Mouse (Mus musculus): ENCODE results near the gene Slc19a1. TPM values are rescaled to one million over a fixed set of nuclear protein-coding genes. Genes with fewer than 3 reads are reported as not detected.
A peak's percentile ranks its signal among the peaks of the same experiment; 100 is the strongest.

Gene Slc19a1
- polyA plus RNA-seq, 1 experiment from 2014 or later, result 30.0 TPM

- no peak overlapping the region for H3K4me2 ChIP-seq (replicated peaks)
- H3K27ac ChIP-seq, result no peak overlapping the region
- WGBS, result 64% methylated on average over 9 of the region's 9 CpGs
- no peaks in the 10 kb centered on the region for H3K27me3 ChIP-seq
- no peaks in the 10 kb centered on the region for H3K36me3 ChIP-seq
- no peaks in the 10 kb centered on the region for H3K9me3 ChIP-seq
- no peaks in the 10 kb centered on the region for H3K4me1 ChIP-seq
- no peak for ATAC-seq (ENCODE audit: low FRiP score, low read depth)
- no peak overlapping the region for H3K4me3 ChIP-seq
- no peak overlapping the region for H3K9ac ChIP-seq
Observed at GRCm38 (mm10) chr10:77017662-77018061, 14.4 kb upstream of the Slc19a1 start.

- H3K27ac ChIP-seq, result no peak overlapping the region
- H3K27me3 ChIP-seq, result no peaks in the 10 kb centered on the region
- H3K4me2 ChIP-seq (replicated peaks), result peak overlapping the region; percentile 50
- no peaks in the 10 kb centered on the region for H3K36me3 ChIP-seq
- 0 out of 2 replicates have a peak overlapping the region, but pooled peaks have one; percentile 15 for H3K4me3 ChIP-seq
- H3K9ac ChIP-seq, result 0 out of 2 replicates have a peak overlapping the region, but pooled peaks have one; percentile 39
- H3K9me3 ChIP-seq, result no peaks in the 10 kb centered on the region
- WGBS, result 33% methylated on average over 17 of the region's 17 CpGs
- no peaks in the 10 kb centered on the region for H3K4me1 ChIP-seq
- peak; percentile 66 for ATAC-seq (ENCODE audit: low FRiP score, low read depth)
Observed at GRCm38 (mm10) chr10:77021399-77022052, 10.5 kb upstream of the Slc19a1 start.

- H3K4me3 ChIP-seq, result no peak overlapping the region
- WGBS, result 80% methylated on average over 13 of the region's 13 CpGs
- H3K9ac ChIP-seq, result no peak overlapping the region
- ATAC-seq (ENCODE audit: low FRiP score, low read depth), result no peak
- H3K4me1 ChIP-seq, result no peaks in the 10 kb centered on the region
- H3K27me3 ChIP-seq, result no peaks in the 10 kb centered on the region
- no peak overlapping the region for H3K4me2 ChIP-seq (replicated peaks)
- no peaks in the 10 kb centered on the region for H3K36me3 ChIP-seq
- no peak overlapping the region for H3K27ac ChIP-seq
- H3K9me3 ChIP-seq, result no peaks in the 10 kb centered on the region
Observed at GRCm38 (mm10) chr10:77022301-77023130, 9.5 kb upstream of the Slc19a1 start.

GRCm38 (mm10) chr10:77024231-77024630 is 7.8 kb upstream of the Slc19a1 start:
- no peaks in the 10 kb centered on the region for H3K4me1 ChIP-seq
- H3K4me3 ChIP-seq, result no peak overlapping the region
- H3K27me3 ChIP-seq, result no peaks in the 10 kb centered on the region
- no peaks in the 10 kb centered on the region for H3K9me3 ChIP-seq
- no peaks in the 10 kb centered on the region for H3K36me3 ChIP-seq
- ATAC-seq (ENCODE audit: low FRiP score, low read depth), result no peak
- H3K9ac ChIP-seq, result no peak overlapping the region
- H3K27ac ChIP-seq, result no peak overlapping the region
- no peak overlapping the region for H3K4me2 ChIP-seq (replicated peaks)
- WGBS, result 79% methylated on average over 5 of the region's 5 CpGs

GRCm38 (mm10) chr10:77026944-77027343 is 5.1 kb upstream of the Slc19a1 start:
- H3K27ac ChIP-seq, result no peak overlapping the region
- H3K27me3 ChIP-seq, result no peaks in the 10 kb centered on the region; the same call in 1 of the 2 replicates
- H3K4me1 ChIP-seq, result no peaks in the 10 kb centered on the region
- no peak overlapping the region for H3K4me2 ChIP-seq (replicated peaks)
- no peaks in the 10 kb centered on the region for H3K9me3 ChIP-seq
- no peak overlapping the region for H3K4me3 ChIP-seq
- no peak overlapping the region; the same call in 1 of the 2 replicates for H3K9ac ChIP-seq
- no peaks in the 10 kb centered on the region for H3K36me3 ChIP-seq
- no peak for ATAC-seq (ENCODE audit: low FRiP score, low read depth)
- WGBS, result 58% methylated on average over 3 of the region's 3 CpGs

- Histone ChIP-seq H3K9me3 (no peaks in the 10 kb centered on the region), H3K27me3 (no peaks in the 10 kb centered on the region; the same call in 1 of the 2 replicates), H3K27ac (no peak overlapping the region), H3K9ac (no peak overlapping the region), H3K4me1 (peaks cover 4% of the 10 kb centered on the region), H3K4me2 (replicated peaks) (no peak overlapping the region), H3K4me3 (no peak overlapping the region), H3K36me3 (no peaks in the 10 kb centered on the region)
- ATAC-seq (ENCODE audit: low FRiP score, low read depth), result no peak
- WGBS, result 65% methylated on average over 6 of the region's 6 CpGs
Observed at GRCm38 (mm10) chr10:77028782-77029296, 3.2 kb upstream of the Slc19a1 start.

- Histone ChIP-seq H3K27me3 (no peaks in the 10 kb centered on the region; the same call in 1 of the 2 replicates), H3K36me3 (no peaks in the 10 kb centered on the region), H3K9ac (no peak overlapping the region), H3K9me3 (no peaks in the 10 kb centered on the region), H3K4me3 (no peak overlapping the region), H3K4me2 (replicated peaks) (no peak overlapping the region), H3K27ac (no peak overlapping the region), H3K4me1 (peaks cover 13% of the 10 kb centered on the region)
- WGBS, result 94% methylated on average over 4 of the region's 4 CpGs
- no peak for ATAC-seq (ENCODE audit: low FRiP score, low read depth)
Observed at GRCm38 (mm10) chr10:77029761-77030160, 2.3 kb upstream of the Slc19a1 start.

GRCm38 (mm10) chr10:77030666-77031065 is 1.4 kb upstream of the Slc19a1 start:
- Histone ChIP-seq H3K27ac (no peak overlapping the region), H3K4me3 (no peak overlapping the region), H3K9ac (no peak overlapping the region), H3K4me1 (peaks cover 21% of the 10 kb centered on the region), H3K36me3 (no peaks in the 10 kb centered on the region), H3K9me3 (no peaks in the 10 kb centered on the region), H3K4me2 (replicated peaks) (no peak overlapping the region), H3K27me3 (no peaks in the 10 kb centered on the region; the same call in 1 of the 2 replicates)
- 84% methylated on average over 5 of the region's 5 CpGs for WGBS
- ATAC-seq (ENCODE audit: low FRiP score, low read depth), result no peak

GRCm38 (mm10) chr10:77032591-77033322 is 716 bp downstream of the Slc19a1 start:
- no peaks in the 10 kb centered on the region for H3K9me3 ChIP-seq
- no peaks in the 10 kb centered on the region; the same call in 1 of the 2 replicates for H3K27me3 ChIP-seq
- peak overlapping the region; percentile 22 for H3K27ac ChIP-seq
- ATAC-seq (ENCODE audit: low FRiP score, low read depth), result peak; percentile 94
- H3K4me2 ChIP-seq (replicated peaks), result peak overlapping the region; percentile 78
- WGBS, result under 1% methylated on average over 49 of the region's 49 CpGs
- H3K36me3 ChIP-seq, result peaks cover 7% of the 10 kb centered on the region
- peak overlapping the region; percentile 63 for H3K4me3 ChIP-seq
- H3K4me1 ChIP-seq, result peaks cover 21% of the 10 kb centered on the region
- peak overlapping the region; percentile 80 for H3K9ac ChIP-seq

- peak overlapping the region; percentile 63 for H3K4me3 ChIP-seq
- H3K4me2 ChIP-seq (replicated peaks), result peak overlapping the region; percentile 78
- H3K9ac ChIP-seq, result peak overlapping the region; percentile 75
- H3K9me3 ChIP-seq, result no peaks in the 10 kb centered on the region
- H3K27ac ChIP-seq, result no peak overlapping the region; the same call in 1 of the 2 replicates
- peaks cover 12% of the 10 kb centered on the region for H3K36me3 ChIP-seq
- H3K4me1 ChIP-seq, result peaks cover 21% of the 10 kb centered on the region
- ATAC-seq (ENCODE audit: low FRiP score, low read depth), result peak; percentile 70
- H3K27me3 ChIP-seq, result no peaks in the 10 kb centered on the region; the same call in 1 of the 2 replicates
- under 1% methylated on average over 30 of the region's 30 CpGs for WGBS
Observed at GRCm38 (mm10) chr10:77033323-77034025, 1.4 kb downstream of the Slc19a1 start.

GRCm38 (mm10) chr10:77035487-77035886 is 3.4 kb downstream of the Slc19a1 start:
- WGBS, result 76% methylated on average over 6 of the region's 6 CpGs
- H3K9me3 ChIP-seq, result no peaks in the 10 kb centered on the region
- no peak overlapping the region for H3K4me3 ChIP-seq
- H3K9ac ChIP-seq, result no peak overlapping the region
- 0 out of 2 replicates have a peak overlapping the region, but pooled peaks have one; percentile 78 for H3K4me2 ChIP-seq (replicated peaks)
- peaks cover 29% of the 10 kb centered on the region for H3K36me3 ChIP-seq
- no peak for ATAC-seq (ENCODE audit: low FRiP score, low read depth)
- H3K4me1 ChIP-seq, result peaks cover 21% of the 10 kb centered on the region
- H3K27ac ChIP-seq, result no peak overlapping the region
- H3K27me3 ChIP-seq, result no peaks in the 10 kb centered on the region; the same call in 1 of the 2 replicates
